Mouse (Mus musculus) heart, postnatal 0 days (tissue): ENCODE measurements around the gene Fnbp1. TPM values are rescaled to one million over a fixed set of nuclear protein-coding genes. Genes with fewer than 3 reads are reported as not detected.

Experiments used
- ATAC-seq: fragments of 200-750 bp; cut with Nextera tagmentation; 2 replicates; pipeline ENCODE4 v1.8.0; 2017; ENCODE audit warnings: low read depth, moderate number of reproducible peaks, moderate library complexity; ENCODE audit not compliant: insufficient read depth
- DNase-seq: peaks from one replicate; pipeline ENCODE4 v3.0.0-alpha.2; 2016; ENCODE audit warnings: low spot score
- H3K27ac ChIP-seq: fragments of 300-500 bp; sonication (generic); 2 replicates; pipeline ENCODE4 v1.5.1; 2014; ENCODE audit warnings: low read depth, mild to moderate bottlenecking
- H3K27me3 ChIP-seq: fragments of 300-500 bp; sonication (generic); 2 replicates; pipeline ENCODE4 v1.6.1; 2014; ENCODE audit warnings: low read length, mixed read lengths; ENCODE audit not compliant: control insufficient read depth, insufficient read depth
- H3K36me3 ChIP-seq: fragments of 300-500 bp; sonication (generic); replicated peaks from 2 replicates; pipeline ENCODE4 v1.6.1; 2014; ENCODE audit warnings: low read length, mixed read lengths; ENCODE audit not compliant: control insufficient read depth, insufficient read depth
- H3K4me1 ChIP-seq: fragments of 300-500 bp; sonication (generic); 2 replicates; pipeline ENCODE4 v1.6.1; 2014; ENCODE audit warnings: antibody characterized with exemption; ENCODE audit not compliant: control insufficient read depth, insufficient read depth
- H3K4me2 ChIP-seq: fragments of 300-500 bp; sonication (generic); 2 replicates; pipeline ENCODE4 v1.6.1; 2014; ENCODE audit warnings: low read depth, mild to moderate bottlenecking, low read length, moderate library complexity
- H3K4me3 ChIP-seq: fragments of 300-500 bp; sonication (generic); 2 replicates; pipeline ENCODE4 v1.5.1; 2014; ENCODE audit warnings: low read depth, low read length
- H3K9ac ChIP-seq: fragments of 300-500 bp; sonication (generic); replicated peaks from 2 replicates; pipeline ENCODE4 v1.6.1; 2014; ENCODE audit warnings: low read depth, low read length, mixed read lengths
- H3K9me3 ChIP-seq: fragments of 300-500 bp; sonication (generic); replicated peaks from 2 replicates; pipeline ENCODE4 v1.6.1; 2016; ENCODE audit warnings: low read length; ENCODE audit not compliant: control insufficient read depth
- CTCF ChIP-seq: IDR thresholded peaks from 2 replicates; pipeline ENCODE4 v1.5.1; 2016; ENCODE audit warnings: antibody characterized with exemption, control low read depth, low read depth
- EP300 ChIP-seq: IDR thresholded peaks from 2 replicates; pipeline ENCODE4 v1.6.1; 2016; ENCODE audit warnings: antibody characterized with exemption, low read depth
- WGBS: fragments of 180-500 bp; shearing (Covaris S2); extraction: QIAGEN DNeasy Blood & Tissue Kit; methylation state at CpG from one replicate; pipeline ENCODE4 v1.1.7; 2014; 5-methylcytosine and 5-hydroxymethylcytosine counted together
- polyA plus RNA-seq: library from polyadenylated mRNA; unstranded; fragments of >200 nt; fragmentation: Nextera tagmentation; extraction: Ambion mirVana; gene quantifications from 2 replicates; pipeline ENCODE4 v1.2.1, GENCODE M21; 2015
- total RNA-seq: library from RNA; depleted of rRNA; stranded (reverse); fragments of >200 nt; gene quantifications from 2 replicates; pipeline ENCODE4 v1.2.3, GENCODE M21; 2014; ENCODE audit warnings: low replicate concordance

The Fnbp1 gene
- total and polyA plus RNA-seq, 2 experiments from 2014 or later, result 6.4 to 11.4 TPM

DNA sequence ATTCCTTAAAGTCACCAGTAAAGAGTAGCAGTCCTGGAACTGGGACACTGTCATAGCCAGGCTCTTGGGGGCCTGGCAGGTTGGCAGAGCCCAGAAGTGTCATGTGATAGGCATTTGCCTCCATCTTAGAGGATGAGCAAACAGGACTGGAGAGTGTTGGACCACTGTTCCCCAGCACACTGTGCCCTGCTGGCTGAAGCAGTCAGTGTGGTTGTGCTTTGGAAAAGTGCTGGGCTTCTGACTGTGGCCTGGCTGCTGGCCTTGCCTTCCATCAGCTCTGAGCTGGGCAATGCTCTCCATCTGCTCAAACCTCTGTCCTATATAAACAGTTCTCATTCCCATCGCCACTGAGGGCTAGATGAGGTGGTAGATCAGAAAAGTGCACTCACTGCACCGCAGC is 121.6 kb downstream of the Fnbp1 start:
- no peak overlapping the region for H3K4me2 ChIP-seq
- H3K27me3 ChIP-seq, result no peaks in the 10 kb centered on the region
- no peak overlapping the region for H3K27ac ChIP-seq
- peaks cover 69% of the 10 kb centered on the region for H3K36me3 ChIP-seq
- H3K9me3 ChIP-seq, result no peaks in the 10 kb centered on the region
- H3K4me1 ChIP-seq, result no peaks in the 10 kb centered on the region
- 83% methylated on average over 2 of the region's 2 CpGs for WGBS
- DNase-seq (no peak), ATAC-seq (no peak)
- no peak for TF ChIP-seq CTCF
- no peak for TF ChIP-seq EP300
- H3K4me3 ChIP-seq, result no peak overlapping the region
- H3K9ac ChIP-seq, result no peak overlapping the region

DNA sequence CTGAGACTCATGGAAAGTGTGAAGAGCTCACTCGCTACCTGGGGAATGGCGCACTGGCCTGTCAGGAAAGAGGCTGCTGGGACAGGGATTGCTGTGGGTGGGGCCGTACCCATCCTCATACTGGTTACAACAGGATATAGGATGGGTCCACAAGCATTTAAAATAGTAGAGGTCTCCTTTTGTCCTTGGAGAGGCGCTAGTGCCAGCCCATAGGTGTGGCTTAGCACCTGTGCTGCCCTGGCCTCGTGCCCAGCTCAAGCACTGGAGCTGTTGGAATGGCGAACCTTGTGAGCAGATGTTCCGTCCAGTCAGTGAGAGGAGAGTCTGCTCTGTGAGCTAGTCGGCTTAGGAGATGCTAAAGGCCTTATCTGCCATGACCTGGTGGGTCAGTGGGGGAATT is 122.8 kb downstream of the Fnbp1 start:
- DNase-seq (no peak), ATAC-seq (no peak)
- no peaks in the 10 kb centered on the region for H3K27me3 ChIP-seq
- H3K36me3 ChIP-seq, result peaks cover 76% of the 10 kb centered on the region
- 76% methylated on average over 8 of the region's 8 CpGs for WGBS
- H3K4me2 ChIP-seq, result no peak overlapping the region
- no peaks in the 10 kb centered on the region for H3K9me3 ChIP-seq
- H3K4me3 ChIP-seq, result no peak overlapping the region
- H3K9ac ChIP-seq, result no peak overlapping the region
- no peaks in the 10 kb centered on the region for H3K4me1 ChIP-seq
- H3K27ac ChIP-seq, result no peak overlapping the region
- no peak for TF ChIP-seq CTCF
- TF ChIP-seq EP300, result no peak

DNA sequence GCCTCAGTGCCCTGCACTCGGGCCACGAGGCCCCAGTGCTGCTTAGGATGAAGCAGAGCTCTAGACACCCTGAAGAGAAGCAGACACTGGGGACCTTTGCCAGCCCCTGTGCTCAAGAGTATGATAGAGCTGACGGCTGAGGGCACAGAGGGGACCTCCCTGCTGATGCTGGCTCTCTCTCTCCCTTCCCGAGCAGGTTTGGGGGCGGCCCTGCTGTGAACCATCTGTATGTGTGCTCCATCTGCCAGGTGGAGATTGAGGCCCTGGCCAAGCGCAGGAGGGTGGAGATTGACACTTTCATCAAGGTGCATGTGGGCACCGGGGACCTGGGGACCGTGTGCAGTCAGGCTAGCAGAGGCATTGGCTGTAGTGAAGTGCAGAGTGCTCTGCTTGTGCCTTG is 123.3 kb downstream of the Fnbp1 start:
- H3K4me1 ChIP-seq, result no peaks in the 10 kb centered on the region
- ATAC-seq, result no peak
- no peak for DNase-seq
- no peak overlapping the region for H3K9ac ChIP-seq
- no peak overlapping the region for H3K4me3 ChIP-seq
- no peak for TF ChIP-seq CTCF
- WGBS, result 82% methylated on average over 8 of the region's 8 CpGs
- H3K27ac ChIP-seq, result no peak overlapping the region
- peaks cover 77% of the 10 kb centered on the region for H3K36me3 ChIP-seq
- no peaks in the 10 kb centered on the region for H3K27me3 ChIP-seq
- no peak overlapping the region for H3K4me2 ChIP-seq
- H3K9me3 ChIP-seq, result no peaks in the 10 kb centered on the region

DNA sequence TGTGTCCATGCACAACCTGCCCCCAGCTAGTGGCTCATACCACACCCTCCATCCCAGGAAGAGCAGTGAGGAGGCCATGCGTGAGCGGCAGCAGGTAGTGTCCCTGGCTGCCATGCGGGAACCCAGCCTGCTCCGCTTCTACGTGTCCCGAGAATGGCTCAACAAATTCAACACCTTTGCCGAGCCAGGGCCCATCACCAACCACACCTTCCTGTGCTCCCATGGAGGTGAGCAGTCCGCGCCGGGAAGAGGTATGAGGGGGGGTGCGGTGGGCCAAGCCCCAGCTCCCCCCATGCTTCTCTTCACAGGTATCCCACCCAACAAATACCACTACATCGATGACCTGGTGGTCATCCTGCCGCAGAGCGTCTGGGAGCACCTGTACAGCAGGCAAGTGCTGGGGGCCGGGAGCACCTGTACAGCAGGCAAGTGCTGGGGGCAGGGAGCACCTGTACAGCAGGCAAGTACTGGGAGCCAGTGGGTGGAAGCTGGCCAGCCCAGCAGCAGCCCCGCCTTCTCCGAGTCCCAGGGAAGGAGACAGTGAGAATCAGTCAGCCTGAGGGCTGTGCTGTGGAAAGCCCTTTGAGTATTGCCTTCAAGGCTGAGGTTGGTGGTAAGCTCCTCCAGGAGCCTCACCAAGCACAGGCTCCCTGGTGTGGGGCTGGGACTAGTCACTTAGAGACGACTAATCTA is 124.0 kb downstream of the Fnbp1 start:
- Histone ChIP-seq H3K36me3 (peaks cover 79% of the 10 kb centered on the region), H3K4me1 (no peaks in the 10 kb centered on the region), H3K9me3 (no peaks in the 10 kb centered on the region), H3K27me3 (no peaks in the 10 kb centered on the region), H3K4me2 (no peak overlapping the region), H3K27ac (no peak overlapping the region), H3K9ac (no peak overlapping the region), H3K4me3 (no peak overlapping the region)
- WGBS, result 90% methylated on average over 18 of the region's 18 CpGs
- DNase-seq (no peak), ATAC-seq (no peak)
- TF ChIP-seq CTCF (no peak), EP300 (no peak)

DNA sequence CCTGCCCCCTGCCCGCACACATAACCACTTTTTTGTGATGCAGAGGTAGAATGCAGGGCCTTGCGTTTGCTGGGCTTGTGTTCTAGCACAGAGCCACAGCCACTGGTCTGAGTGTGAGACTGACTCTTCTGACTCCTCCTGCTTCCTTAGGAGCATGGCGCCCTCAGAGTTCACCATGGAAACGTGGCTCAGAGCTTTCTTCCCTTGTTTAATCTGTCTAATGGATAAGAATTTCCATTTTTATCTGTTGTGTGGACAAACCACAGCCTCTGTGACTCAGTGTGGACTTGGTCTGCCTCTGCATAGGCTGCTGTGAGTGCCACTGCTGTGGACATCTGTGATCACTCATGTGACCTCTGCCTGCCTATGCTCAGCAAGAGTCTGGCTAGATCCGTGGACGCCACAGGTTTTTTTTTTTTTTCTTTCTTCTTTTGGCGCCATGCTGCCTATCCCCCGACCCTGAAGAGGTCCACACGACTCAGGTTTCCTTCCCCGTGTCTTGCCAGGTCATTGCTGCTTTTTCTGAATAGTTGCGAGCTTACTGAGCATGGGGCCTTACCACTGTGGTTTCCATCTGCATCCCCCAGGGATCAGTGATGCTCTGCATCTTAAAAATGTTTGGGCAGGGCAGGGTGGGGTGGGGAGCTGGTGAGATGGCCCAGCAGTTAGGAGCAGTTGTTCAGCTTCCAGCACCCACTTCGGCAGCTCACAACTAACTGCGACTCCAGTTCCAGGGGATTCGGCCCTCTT is 128.3 kb downstream of the Fnbp1 start:
- Histone ChIP-seq H3K27me3 (no peaks in the 10 kb centered on the region), H3K4me2 (no peak overlapping the region), H3K9me3 (no peaks in the 10 kb centered on the region), H3K36me3 (peaks cover 78% of the 10 kb centered on the region), H3K27ac (no peak overlapping the region), H3K9ac (no peak overlapping the region), H3K4me3 (no peak overlapping the region), H3K4me1 (no peaks in the 10 kb centered on the region)
- DNase-seq, result no peak
- ATAC-seq, result no peak
- no peak for TF ChIP-seq EP300
- TF ChIP-seq CTCF, result no peak
- WGBS, result 73% methylated on average over 14 of the region's 14 CpGs
